Mouse (Mus musculus) midbrain, embryonic 10.5 days (tissue): ENCODE results near the gene Eps8l3. TPM values are rescaled to one million over a fixed set of nuclear protein-coding genes. Genes with fewer than 3 reads are reported as not detected.

ENCODE experiments used
- DNase-seq: peaks from one replicate; pipeline ENCODE4 v3.0.0-alpha.2; 2017; ENCODE audit warnings: low spot score
- H3K27ac ChIP-seq: fragments of 300-500 bp; sonication (generic); replicated peaks from 2 replicates; pipeline ENCODE4 v1.5.1; 2016; ENCODE audit warnings: mild to moderate bottlenecking
- H3K27me3 ChIP-seq: fragments of 300-500 bp; sonication (generic); 2 replicates; pipeline ENCODE4 v1.6.1; 2016; ENCODE audit warnings: low read depth, mild to moderate bottlenecking; ENCODE audit not compliant: poor library complexity, severe bottlenecking
- H3K36me3 ChIP-seq: fragments of 300-500 bp; sonication (generic); 2 replicates; pipeline ENCODE4 v1.6.1; 2016; ENCODE audit warnings: mild to moderate bottlenecking, moderate library complexity
- H3K4me1 ChIP-seq: fragments of 300-500 bp; sonication (generic); 2 replicates; pipeline ENCODE4 v1.6.1; 2016
- H3K4me3 ChIP-seq: fragments of 300-500 bp; sonication (generic); 2 replicates; pipeline ENCODE4 v1.5.1; 2016; ENCODE audit warnings: mild to moderate bottlenecking, moderate library complexity
- H3K9me3 ChIP-seq: fragments of 300-500 bp; sonication (generic); replicated peaks from 2 replicates; pipeline ENCODE4 v1.6.1; 2016; ENCODE audit warnings: mild to moderate bottlenecking
- WGBS: fragments of 180-500 bp; shearing (Covaris S2); methylation state at CpG from one replicate; pipeline ENCODE4 v1.1.7; 2016; 5-methylcytosine and 5-hydroxymethylcytosine counted together
- polyA plus RNA-seq: library from polyadenylated mRNA; unstranded; fragments of >200 nt; fragmentation: Nextera tagmentation; extraction: Ambion mirVana; gene quantifications from 2 replicates; pipeline ENCODE4 v1.2.1, GENCODE M21; 2016

The Eps8l3 gene
- not detected in 2 replicates for polyA plus RNA-seq

GRCm38 (mm10) chr3:107877005-107877404, at the start of gene Eps8l3:
Gene Eps8l3, plus strand, starts transcription at chr3:107877229.
- Histone ChIP-seq H3K27ac (no peak within 1 kb of the TSS), H3K36me3 (no peaks in the 10 kb centered on the region), H3K4me1 (peaks cover 6% of the 10 kb centered on the region), H3K4me3 (no peak within 1 kb of the TSS), H3K27me3 (no peaks in the 10 kb centered on the region), H3K9me3 (no peaks in the 10 kb centered on the region)
- WGBS: 82% methylated on average over 5 of the region's 5 CpGs
- DNase-seq: no peak

- no peaks in the 10 kb centered on the region for H3K9me3 ChIP-seq
- no peak overlapping the region for H3K4me3 ChIP-seq
- peaks cover 15% of the 10 kb centered on the region for H3K4me1 ChIP-seq
- 89% methylated on average over 10 of the region's 10 CpGs for WGBS
- H3K36me3 ChIP-seq: no peaks in the 10 kb centered on the region
- no peak overlapping the region for H3K27ac ChIP-seq
- no peaks in the 10 kb centered on the region for H3K27me3 ChIP-seq
- DNase-seq: no peak
These were observed 49.1 kb upstream of the Eps8l3 start for GRCm38 (mm10) chr3:107827873-107828405.

GRCm38 (mm10) chr3:107828518-107828917, 48.5 kb upstream of the Eps8l3 start:
- Histone ChIP-seq H3K27ac (0 out of 2 replicates have a peak overlapping the region, but pooled peaks have one; percentile 13), H3K4me1 (peaks cover 21% of the 10 kb centered on the region), H3K9me3 (no peaks in the 10 kb centered on the region), H3K27me3 (no peaks in the 10 kb centered on the region), H3K4me3 (no peak overlapping the region), H3K36me3 (no peaks in the 10 kb centered on the region)
- DNase-seq: no peak
- 63% methylated on average over 5 of the region's 5 CpGs for WGBS

GRCm38 (mm10) chr3:107828997-107829396, 48.0 kb upstream of the Eps8l3 start:
- 89% methylated on average over 4 of the region's 4 CpGs for WGBS
- peak overlapping the region; percentile 14; the same call in 1 of the 2 replicates for H3K27ac ChIP-seq
- no peak overlapping the region for H3K4me3 ChIP-seq
- peaks cover 26% of the 10 kb centered on the region for H3K4me1 ChIP-seq
- DNase-seq: no peak
- no peaks in the 10 kb centered on the region for H3K27me3 ChIP-seq
- no peaks in the 10 kb centered on the region for H3K36me3 ChIP-seq
- no peaks in the 10 kb centered on the region for H3K9me3 ChIP-seq

- H3K4me3 ChIP-seq: no peak overlapping the region
- WGBS: 74% methylated on average over 14 of the region's 14 CpGs
- H3K27me3 ChIP-seq: no peaks in the 10 kb centered on the region
- H3K36me3 ChIP-seq: no peaks in the 10 kb centered on the region
- H3K27ac ChIP-seq: peak overlapping the region; percentile 14; the same call in 1 of the 2 replicates
- no peak for DNase-seq
- peaks cover 32% of the 10 kb centered on the region for H3K4me1 ChIP-seq
- no peaks in the 10 kb centered on the region for H3K9me3 ChIP-seq
These were observed 47.4 kb upstream of the Eps8l3 start for GRCm38 (mm10) chr3:107829625-107830024.

- no peaks in the 10 kb centered on the region for H3K36me3 ChIP-seq
- WGBS: 71% methylated on average over 10 of the region's 10 CpGs
- no peaks in the 10 kb centered on the region for H3K9me3 ChIP-seq
These were observed 45.0 kb upstream of the Eps8l3 start for GRCm38 (mm10) chr3:107831875-107832554.

GRCm38 (mm10) chr3:107832645-107833044, 44.4 kb upstream of the Eps8l3 start:
- H3K27me3 ChIP-seq: no peaks in the 10 kb centered on the region
- H3K27ac ChIP-seq: peak overlapping the region; percentile 61
- no peak for DNase-seq
- 70% methylated on average over 6 of the region's 6 CpGs for WGBS
- H3K36me3 ChIP-seq: no peaks in the 10 kb centered on the region
- H3K4me3 ChIP-seq: no peak overlapping the region
- H3K4me1 ChIP-seq: peaks cover 33% of the 10 kb centered on the region
- no peaks in the 10 kb centered on the region for H3K9me3 ChIP-seq

More at GRCm38 (mm10) chr3:107831875-107832554, 45.0 kb upstream of the Eps8l3 start:
- Histone ChIP-seq H3K4me3 (no peak overlapping the region), H3K27me3 (no peaks in the 10 kb centered on the region), H3K4me1 (peaks cover 33% of the 10 kb centered on the region), H3K27ac (peak overlapping the region; percentile 61)
- DNase-seq: no peak

GRCm38 (mm10) chr3:107833370-107833769, 43.7 kb upstream of the Eps8l3 start:
- DNase-seq: no peak
- H3K36me3 ChIP-seq: no peaks in the 10 kb centered on the region
- 57% methylated on average over 1 of the region's 1 CpGs for WGBS
- H3K4me3 ChIP-seq: no peak overlapping the region
- no peaks in the 10 kb centered on the region for H3K27me3 ChIP-seq
- no peaks in the 10 kb centered on the region for H3K9me3 ChIP-seq
- peak overlapping the region; percentile 43; the same call in 1 of the 2 replicates for H3K27ac ChIP-seq
- peaks cover 33% of the 10 kb centered on the region for H3K4me1 ChIP-seq

- Histone ChIP-seq H3K27me3 (no peaks in the 10 kb centered on the region), H3K4me3 (no peak overlapping the region), H3K4me1 (peaks cover 33% of the 10 kb centered on the region), H3K36me3 (no peaks in the 10 kb centered on the region), H3K9me3 (no peaks in the 10 kb centered on the region), H3K27ac (peak overlapping the region; percentile 72)
- DNase-seq: peak; percentile 38
- 34% methylated on average over 4 of the region's 4 CpGs for WGBS
These were observed 43.1 kb upstream of the Eps8l3 start for GRCm38 (mm10) chr3:107833872-107834341.

- 95% methylated on average over 5 of the region's 5 CpGs for WGBS
- H3K27me3 ChIP-seq: no peaks in the 10 kb centered on the region
- no peak overlapping the region for H3K4me3 ChIP-seq
- H3K4me1 ChIP-seq: peaks cover 28% of the 10 kb centered on the region
- no peak overlapping the region for H3K27ac ChIP-seq
- DNase-seq: no peak
- H3K9me3 ChIP-seq: no peaks in the 10 kb centered on the region
- no peaks in the 10 kb centered on the region for H3K36me3 ChIP-seq
These were observed 41.7 kb upstream of the Eps8l3 start for GRCm38 (mm10) chr3:107835301-107835700.

GRCm38 (mm10) chr3:107839855-107840254, 37.2 kb upstream of the Eps8l3 start:
- Histone ChIP-seq H3K9me3 (no peaks in the 10 kb centered on the region), H3K27me3 (no peaks in the 10 kb centered on the region), H3K36me3 (no peaks in the 10 kb centered on the region), H3K4me1 (0 out of 2 replicates have a peak, but pooled peaks cover 7% of the 10 kb centered on the region), H3K27ac (no peak overlapping the region), H3K4me3 (no peak overlapping the region)
- no peak for DNase-seq
- WGBS: 89% methylated on average over 5 of the region's 5 CpGs

GRCm38 (mm10) chr3:107840855-107841254, 36.2 kb upstream of the Eps8l3 start:
- no peaks in the 10 kb centered on the region for H3K27me3 ChIP-seq
- DNase-seq: no peak
- 90% methylated on average over 7 of the region's 7 CpGs for WGBS
- H3K27ac ChIP-seq: no peak overlapping the region
- no peaks in the 10 kb centered on the region for H3K36me3 ChIP-seq
- H3K4me3 ChIP-seq: no peak overlapping the region
- H3K4me1 ChIP-seq: 0 out of 2 replicates have a peak, but pooled peaks cover 7% of the 10 kb centered on the region
- H3K9me3 ChIP-seq: no peaks in the 10 kb centered on the region

- no peak overlapping the region for H3K27ac ChIP-seq
- H3K4me1 ChIP-seq: 0 out of 2 replicates have a peak, but pooled peaks cover 7% of the 10 kb centered on the region
- H3K4me3 ChIP-seq: no peak overlapping the region
- no peak for DNase-seq
- no peaks in the 10 kb centered on the region for H3K36me3 ChIP-seq
- no peaks in the 10 kb centered on the region for H3K9me3 ChIP-seq
- 85% methylated on average over 7 of the region's 7 CpGs for WGBS
- no peaks in the 10 kb centered on the region for H3K27me3 ChIP-seq
These were observed 35.7 kb upstream of the Eps8l3 start for GRCm38 (mm10) chr3:107841370-107841769.
